Mouse (Mus musculus) olfactory bulb, adult 2 months (tissue): ENCODE measurements around the gene Sult1a1.

ENCODE experiments used
- CTCF ChIP-seq: fragments of 200-500 bp; IDR thresholded peaks from 2 replicates; pipeline ENCODE4 v1.5.1; 2012; ENCODE audit warnings: low read depth, mild to moderate bottlenecking, low read length, moderate library complexity; ENCODE audit not compliant: insufficient read depth
- POLR2A ChIP-seq: fragments of 200-500 bp; IDR thresholded peaks from 2 replicates; pipeline ENCODE4 v1.6.1; 2012; ENCODE audit warnings: mild to moderate bottlenecking, low read depth, low read length, moderate library complexity; ENCODE audit not compliant: insufficient read depth

DNA sequence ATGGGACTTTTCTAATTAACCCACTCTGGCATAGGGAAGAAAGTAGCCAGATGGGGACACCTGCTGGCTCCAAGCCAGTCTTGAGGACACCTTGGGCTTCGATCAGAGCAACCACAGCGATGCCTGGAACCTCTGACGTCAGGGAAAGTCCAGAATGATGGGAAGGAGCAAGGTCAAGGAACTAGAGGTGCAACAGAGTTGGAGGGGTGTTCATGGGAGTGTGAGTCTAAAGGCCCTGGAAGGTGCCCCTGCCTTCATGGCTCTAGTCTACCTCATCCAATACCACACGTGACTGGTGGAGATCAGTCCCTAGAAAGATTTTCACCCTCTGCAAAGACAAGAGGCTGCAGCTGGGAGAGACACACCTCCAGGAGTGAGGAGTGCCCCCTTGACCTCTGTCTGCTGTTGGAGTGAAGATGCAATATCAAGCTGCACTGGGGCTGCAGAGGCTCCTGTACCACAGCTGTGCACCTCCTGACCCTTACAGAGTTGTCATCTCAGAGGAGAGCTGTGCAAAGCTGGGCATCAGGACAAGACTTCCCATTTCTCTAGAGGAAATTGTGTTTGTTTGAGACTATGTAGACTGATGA, 494 bp upstream of the Sult1a1 start:
- no peak for TF ChIP-seq POLR2A
- TF ChIP-seq CTCF: no peak
